Mouse (Mus musculus): ENCODE data around the gene Akap11.

Gene Akap11

DNA sequence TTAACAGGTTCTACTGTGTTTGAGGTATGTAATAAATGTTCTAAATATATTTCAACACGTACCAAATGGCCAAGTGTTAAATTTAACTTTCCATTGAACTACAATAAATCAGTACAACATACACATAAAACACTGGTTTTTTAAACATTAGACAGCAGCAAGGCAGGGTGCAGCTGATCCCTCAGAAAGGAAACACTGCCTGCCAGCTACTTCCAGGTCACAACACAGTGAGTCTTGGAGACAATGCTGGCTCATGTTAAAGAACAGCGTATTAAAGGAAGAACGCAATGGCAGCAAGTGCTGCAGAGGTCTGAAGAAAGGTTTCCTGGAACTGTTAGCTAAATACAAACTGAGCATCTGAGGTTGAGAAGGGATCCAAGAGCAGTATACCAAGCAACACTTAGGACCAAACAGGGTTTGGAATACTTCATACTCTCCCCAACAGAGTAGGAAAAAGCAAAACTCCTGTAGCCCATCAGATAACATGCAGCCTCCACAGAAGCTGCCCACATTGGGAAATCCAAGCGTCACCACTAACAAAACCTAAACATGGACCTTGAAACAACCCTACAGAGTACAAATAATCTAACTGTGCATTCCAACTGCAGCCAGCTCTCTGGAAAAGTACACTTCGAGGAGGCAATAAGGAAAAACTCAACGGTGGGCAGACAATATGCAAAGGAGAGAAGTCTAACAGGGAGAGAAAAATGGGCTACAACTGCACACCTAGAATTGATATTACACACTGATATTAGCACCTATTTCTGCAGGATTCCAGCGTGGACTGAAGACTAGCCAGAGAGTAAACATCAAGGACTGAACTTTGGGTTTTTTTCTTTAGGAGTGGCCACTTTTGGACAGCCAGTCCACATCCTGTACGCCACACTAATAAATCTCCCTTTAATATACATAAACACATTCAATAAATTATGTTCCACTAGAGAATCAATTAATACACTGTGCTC is 7.9 kb downstream of the Akap11 start:
- no peak for DNase-seq (ENCODE audit: low spot score)

DNA sequence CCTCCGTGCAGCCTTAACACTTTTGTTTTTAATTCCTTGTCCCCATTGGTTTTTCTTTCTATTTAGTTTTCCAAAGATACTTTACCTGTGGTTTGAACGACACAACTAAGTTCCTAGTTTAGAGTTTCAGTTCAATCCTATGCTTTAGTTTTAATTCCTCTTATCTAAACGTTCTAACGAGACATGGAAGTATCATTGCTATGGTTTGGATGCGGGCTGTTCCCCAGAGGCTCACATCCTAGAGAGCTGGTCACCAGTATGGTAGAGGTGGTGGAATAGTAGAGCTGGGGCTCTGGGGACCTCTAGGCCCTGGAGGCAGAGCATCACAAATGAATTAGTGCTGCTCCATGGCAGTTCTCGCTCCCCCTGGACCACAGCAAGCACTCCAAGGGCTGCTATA is 9.7 kb downstream of the Akap11 start:
- DNase-seq (ENCODE audit: low spot score) = no peak

DNA sequence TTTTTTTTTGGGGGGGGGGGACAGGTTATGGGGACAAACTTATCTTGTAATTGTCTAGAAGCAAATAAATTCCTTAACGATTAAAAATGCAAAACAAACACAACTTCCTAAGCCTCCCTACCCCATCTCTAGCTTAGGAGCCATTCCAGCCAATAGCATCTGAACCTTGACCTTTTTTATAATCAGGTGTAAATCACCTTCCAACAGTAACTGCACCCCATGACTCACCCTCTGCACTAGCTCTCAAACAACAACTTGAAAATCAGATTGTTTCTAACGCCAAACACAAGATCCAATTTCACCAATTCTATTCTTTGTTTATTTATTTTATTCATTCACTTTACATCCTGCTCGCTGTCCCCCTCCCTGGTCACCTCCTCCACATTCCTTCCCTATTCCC is 10.1 kb downstream of the Akap11 start:
- no peak for DNase-seq (ENCODE audit: low spot score)

DNA sequence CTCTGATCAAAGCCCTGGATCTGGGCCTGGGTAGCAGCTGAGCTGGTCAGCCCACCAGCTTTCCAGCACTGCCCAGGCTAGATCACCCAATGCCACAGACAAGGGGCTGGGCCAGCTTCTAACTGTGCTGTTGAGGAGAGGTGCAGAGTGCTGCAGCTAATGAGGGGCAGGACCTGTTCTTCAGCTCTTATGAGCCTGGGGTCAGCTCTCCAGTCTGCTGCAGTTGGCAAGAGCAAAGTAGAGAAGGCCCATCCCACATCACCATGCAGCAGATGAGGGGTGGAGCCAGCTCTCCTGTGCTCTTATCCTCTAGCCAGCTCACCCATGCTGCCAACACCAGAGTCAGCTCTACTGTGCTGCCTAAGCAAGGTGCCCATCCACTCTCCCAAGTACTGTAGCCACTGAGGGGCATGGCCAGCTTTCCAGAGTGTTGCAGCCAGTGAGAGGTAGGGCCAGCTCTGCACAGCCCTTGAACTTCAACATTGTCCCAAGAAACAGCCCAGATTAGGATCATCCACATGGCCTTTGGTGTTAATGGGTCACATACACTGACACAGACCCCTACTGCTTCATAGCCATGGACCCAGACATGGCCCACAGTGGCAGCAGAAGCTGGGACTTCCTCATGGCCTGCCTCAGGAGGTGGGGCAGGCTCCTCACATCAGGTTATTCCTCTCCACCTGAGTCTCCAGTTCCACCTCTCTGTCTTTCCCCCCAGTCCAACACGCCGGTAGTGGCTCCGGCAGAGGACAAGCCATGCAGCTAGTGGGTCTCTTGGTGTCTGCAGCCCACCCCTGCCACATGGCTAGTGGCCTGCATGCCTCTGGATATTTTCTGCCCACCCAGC is 10.8 kb downstream of the Akap11 start:
- no peak for DNase-seq (ENCODE audit: low spot score)

DNA sequence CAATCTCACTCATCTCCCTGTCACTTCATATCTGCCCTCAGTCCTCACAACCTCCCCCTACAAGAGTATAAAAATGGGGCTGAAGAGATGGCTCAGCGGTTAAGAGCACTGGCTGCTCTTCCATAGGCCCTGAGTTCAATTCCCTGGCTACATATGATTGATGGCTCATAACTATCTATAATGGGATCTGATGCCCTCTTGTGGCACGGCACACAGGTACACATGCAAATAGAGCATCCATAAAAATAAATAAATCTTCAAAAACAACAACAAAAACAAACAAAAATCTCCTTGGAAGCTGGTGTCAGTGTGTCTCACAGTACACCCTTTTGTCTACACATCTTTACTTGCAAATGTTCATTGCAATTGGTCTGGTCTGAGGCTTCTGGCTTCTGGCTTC is 11.5 kb downstream of the Akap11 start:
- no peak for DNase-seq (ENCODE audit: low spot score)

DNA sequence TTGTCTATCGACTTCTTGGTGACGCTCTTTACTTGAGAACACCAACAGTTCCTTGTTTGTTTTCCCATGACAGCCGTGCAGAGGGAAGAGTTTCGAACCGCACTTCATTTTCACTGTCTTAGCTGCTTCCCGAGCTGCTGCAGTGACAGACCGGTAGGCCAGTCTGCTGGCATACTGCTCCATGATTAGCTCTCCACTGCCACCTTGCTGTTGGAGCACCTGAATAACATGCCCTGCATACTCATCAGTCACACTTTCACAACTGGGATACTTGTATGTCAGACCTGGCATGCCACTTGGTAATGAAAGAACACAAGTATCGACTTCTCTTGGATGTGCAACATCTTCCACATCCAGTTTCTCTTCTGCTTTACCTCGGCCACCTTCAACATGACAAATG is 25.9 kb downstream of the Akap11 start:
- DNase-seq (ENCODE audit: low spot score) = no peak

DNA sequence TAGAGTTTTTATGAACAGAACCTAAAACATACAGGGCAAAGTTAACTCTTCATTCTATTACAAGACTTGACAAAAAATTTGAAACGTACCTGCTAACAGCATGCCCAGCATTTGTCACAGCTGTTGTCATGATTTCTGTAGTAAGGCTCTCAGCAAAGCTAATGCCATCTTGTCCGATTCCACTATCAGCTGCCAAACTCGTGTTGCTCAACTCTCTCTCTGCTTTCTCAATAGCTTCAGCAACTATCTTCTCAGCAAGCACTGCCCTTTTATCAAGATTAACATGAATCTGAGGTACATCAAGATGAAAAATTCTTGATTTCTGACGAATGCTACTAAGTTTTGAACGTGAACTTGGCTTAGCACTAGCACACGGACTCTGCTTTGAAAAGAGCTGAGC is 26.8 kb downstream of the Akap11 start:
- no peak for DNase-seq (ENCODE audit: low spot score)

DNA sequence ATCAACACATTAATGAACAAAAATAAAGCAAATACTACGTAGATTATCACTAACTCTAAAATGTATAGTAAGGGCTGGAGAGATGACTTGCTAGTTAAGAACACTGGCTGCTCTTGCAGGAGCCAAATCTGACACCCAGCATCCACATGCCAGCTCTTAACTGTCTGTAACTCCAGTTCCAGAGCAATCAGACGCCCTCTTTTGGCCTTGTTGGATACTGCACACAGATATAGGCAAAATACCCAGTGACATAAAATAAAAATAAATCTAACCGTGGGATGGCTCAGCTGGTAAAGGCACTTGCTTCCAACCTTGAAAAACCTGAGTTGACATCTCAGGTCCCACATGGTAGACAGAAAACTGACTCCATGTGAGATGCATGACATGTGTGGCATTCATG is 36.0 kb downstream of the Akap11 start:
- no peak for DNase-seq (ENCODE audit: low spot score)

DNA sequence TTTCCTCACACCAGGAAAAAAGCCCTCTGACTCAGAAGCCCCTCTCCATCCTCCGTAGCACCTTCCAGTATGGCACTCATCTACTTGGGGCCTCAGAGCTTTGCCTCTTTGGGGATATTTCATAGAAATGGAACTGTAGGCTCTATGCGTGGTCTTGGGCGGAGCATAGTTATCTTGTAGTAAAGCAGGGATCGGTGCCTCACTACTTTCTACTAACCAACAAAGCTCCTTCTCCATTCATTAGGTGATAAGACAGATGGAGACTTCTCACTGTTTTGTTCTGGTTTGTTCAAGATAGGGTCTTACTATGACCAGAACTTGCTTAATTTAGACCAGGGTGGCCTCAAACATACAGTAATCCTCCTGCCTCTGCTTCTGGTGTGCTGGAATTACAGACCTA is 39.9 kb downstream of the Akap11 start:
- no peak for DNase-seq (ENCODE audit: low spot score)

DNA sequence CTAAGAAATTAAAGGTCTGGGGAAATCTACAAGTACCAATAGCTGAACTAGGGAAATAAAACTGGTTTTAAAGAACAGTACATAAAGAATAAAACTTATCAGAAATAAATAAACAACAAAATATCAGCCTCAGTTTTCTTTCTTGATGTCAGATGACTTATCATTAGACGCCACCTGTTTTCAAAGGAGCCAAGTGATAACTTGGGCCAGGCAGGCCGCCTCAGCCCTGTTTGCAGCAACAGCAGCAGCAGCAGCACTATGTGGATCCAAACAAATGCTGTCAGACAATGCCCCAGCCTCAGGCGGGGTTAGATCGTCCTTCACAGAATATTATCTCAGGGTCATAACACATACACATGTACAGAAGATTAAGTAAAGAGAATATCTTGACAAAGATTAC is 41.4 kb downstream of the Akap11 start:
- DNase-seq (ENCODE audit: low spot score) = no peak

DNA sequence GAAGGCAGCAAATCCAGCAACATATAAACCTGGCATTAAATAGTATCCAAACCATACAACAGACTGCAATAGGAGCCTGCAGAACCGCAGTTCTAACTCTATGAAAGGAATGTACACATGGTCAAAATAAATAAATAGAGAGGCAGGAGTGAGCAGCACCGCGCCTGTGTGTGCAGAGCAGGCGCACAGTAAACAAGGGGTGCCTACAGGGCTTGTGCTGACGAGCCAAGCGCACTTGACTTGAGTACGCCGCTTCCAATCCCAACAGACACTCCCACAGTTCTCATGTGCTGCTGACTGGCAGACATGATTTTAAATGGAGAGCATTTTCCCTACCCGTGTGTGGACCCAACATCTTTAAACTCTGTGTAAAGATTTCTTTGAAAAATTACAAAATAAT is 44.0 kb downstream of the Akap11 start:
- DNase-seq (ENCODE audit: low spot score) = no peak

DNA sequence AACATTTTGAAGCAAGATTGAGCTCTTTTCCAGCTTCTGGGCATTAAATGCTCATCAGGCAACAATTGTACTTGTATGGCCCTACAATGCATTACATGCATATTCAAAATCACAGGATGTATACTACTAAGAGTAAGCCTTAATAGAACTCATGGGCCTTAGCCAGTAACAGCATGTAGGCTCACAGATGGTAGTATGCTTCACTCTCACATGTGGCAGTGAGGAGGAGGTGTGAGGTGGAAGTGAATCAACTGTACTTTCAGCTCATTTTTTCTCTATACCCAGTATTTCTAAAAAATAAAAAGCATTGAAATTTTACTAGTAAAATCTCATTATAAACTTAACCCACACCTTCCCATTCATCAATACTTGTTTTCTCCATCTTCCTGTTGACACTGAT is 45.2 kb downstream of the Akap11 start:
- DNase-seq (ENCODE audit: low spot score) = no peak

DNA sequence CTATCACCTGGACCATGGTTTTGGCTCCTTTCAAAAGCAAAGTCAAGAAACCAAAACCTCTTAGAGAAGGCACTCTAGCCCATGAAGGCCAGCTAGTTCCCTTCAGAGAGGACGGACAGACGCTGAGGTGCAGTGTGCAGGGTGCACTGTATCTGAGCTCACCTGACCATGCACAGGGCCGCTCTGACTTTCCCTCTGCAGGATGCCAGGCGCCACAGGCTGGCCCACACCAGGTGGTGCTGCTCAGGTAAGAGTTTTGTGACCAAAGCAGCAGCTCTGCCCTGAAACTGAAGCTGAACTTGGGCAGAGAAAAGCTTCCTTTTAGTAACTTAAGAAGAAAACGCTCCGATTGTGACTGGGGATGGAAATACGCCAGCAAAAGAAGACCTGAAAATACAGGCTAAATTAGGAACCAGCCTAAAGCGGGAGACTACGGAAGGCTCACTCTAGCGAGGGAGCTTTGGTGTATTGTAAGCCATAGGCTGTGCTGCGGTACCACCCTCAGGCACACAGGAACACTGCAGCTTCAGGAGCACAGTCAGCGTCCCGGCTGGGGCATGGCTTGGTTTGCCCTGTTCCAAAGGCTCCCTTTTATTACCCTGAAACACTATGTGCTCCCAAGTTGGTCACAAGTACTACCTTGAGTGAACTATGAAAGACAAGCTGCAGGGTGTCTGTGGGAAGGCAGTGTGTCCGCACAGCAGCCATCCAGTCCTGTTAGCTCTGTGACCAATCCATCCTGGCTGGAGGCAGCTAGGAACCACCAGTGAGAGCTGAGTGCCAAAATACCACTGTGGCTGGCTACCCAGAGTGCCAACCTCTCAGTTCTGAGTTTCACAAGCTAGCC is 54.0 kb downstream of the Akap11 start:
- DNase-seq (ENCODE audit: low spot score) = peak; percentile 13

DNA sequence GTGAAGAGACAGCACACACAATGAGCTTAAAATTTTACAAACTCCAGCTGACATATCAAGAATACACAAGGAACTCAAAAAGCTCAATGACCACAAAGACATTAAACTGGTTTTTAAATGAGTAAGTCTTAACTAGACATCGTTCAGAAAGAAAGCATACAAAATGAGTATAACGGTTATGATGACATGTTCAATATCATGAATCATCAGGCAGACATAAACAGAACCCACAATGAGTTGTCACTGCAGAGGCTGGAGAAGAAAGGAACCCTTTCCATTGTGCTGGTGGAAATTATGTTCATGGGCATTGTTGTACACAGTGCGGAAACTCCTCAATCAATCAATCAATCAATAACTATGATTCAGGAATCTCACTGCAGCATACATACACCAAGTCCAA is 62.5 kb downstream of the Akap11 start:
- no peak for DNase-seq (ENCODE audit: low spot score)

DNA sequence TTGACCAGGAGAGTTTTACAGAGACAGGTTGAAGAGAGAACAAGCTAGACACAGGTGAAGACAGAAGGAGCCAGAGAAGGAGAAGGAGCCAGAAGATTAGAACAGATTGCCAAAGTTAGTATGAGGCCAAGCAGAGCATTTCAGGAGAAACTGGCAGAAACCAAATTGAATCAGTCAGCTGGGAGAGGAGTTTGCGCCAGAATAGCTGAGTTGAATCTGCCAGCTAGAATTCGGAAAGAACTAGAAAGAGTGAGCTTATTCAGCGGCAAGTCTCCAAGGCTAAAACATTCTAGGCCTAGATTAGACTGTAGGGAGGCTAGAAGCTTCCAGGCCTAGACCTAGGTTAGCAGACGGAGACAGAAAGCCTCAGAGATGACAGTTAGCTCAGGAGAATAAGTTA is 65.9 kb downstream of the Akap11 start:
- DNase-seq (ENCODE audit: low spot score) = no peak

DNA sequence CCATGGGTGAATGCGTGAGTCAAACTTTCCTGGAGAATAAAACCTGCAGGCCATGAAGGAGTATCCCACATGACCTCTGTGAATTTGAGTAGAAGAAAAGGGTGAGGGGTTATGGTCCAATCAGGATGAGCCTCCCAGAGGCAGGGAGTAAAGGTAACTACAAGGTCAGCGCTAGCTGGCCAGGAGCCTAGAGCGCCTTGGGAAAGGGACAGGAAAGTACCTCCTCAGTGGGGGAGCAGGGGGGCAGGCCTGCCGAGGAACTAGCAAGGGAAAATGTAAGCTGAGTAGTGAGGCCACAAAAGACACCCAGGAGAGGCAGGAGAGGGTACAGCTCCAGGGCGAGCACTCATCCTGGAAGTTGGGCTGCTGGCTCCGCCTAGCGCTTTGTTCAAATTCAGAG is 67.6 kb downstream of the Akap11 start:
- no peak for DNase-seq (ENCODE audit: low spot score)

DNA sequence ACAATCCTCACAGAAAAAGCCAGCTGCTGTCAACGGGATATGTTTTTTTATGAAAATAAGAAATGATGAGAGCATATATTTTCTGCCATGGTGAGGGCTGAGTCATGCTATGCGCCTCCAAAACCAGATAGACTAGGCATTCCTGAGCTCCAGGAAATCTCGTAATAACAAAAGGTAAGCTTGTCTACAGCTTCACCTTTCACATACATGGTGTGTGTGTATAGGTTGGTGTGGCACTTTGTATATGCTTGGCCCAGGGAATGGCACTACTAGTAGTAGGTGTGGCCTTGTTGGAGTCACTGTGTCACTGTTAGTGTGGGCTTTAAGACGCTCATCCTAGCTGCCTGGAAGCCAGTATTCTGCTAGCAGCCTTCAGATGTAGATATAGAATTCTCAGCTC is 68.6 kb downstream of the Akap11 start:
- no peak for DNase-seq (ENCODE audit: low spot score)

DNA sequence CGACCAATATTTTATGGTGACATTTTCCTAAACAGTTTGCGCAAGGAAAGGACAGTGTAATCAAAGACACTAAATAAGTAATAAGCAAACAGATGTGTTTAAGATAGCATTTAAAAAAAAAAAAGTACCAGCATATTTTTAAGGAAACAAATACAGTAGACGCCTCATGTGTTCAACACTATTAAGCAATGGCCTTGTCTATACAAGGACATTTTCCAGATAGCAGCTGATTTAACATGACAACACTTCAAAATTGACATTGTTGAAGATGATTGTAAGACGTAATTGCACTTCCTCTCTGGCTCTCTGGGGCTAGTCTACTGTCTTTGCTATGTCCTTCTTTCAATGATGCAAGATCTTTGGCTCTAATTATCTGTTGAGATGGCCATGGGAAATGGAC is 72.3 kb downstream of the Akap11 start:
- no peak for DNase-seq (ENCODE audit: low spot score)

DNA sequence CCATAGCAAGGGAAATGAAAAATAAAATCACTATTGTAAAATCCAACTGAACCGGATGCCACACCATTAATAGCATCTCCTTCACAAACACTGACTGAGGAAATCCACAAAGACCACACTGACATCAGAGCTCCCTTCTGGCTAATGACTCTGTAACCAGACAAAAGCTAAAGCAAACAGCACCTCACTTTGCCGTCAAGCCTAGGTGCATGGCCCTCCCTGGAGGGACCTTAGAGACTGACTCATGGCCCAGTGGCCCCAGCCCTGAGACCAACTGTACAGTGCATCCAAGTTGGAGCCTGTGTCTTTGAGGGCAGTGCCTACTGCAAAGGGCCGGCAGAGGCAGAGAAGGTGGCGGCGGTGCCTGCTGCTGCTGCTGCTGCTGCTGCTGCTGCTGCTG is 77.5 kb downstream of the Akap11 start:
- DNase-seq (ENCODE audit: low spot score) = no peak

DNA sequence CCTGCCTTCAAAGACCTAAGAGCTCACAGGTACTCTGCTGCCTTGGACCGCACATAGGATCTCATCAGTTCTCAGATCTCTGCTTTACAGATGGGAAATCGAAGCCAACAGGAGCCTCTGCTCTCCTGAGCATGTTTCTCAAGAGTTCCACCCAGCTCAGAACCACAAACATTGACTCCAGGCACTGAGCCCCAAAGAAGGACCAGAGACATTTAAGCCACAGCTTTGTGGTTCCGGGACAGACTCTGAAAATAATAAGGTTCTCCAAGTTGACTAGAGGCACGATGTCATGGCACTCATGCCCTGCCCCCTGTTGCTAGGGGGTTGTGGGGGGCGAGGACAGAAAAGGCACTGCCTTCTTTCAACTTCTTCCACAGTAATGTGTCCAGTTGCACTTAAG is 77.9 kb downstream of the Akap11 start:
- DNase-seq (ENCODE audit: low spot score) = no peak

DNA sequence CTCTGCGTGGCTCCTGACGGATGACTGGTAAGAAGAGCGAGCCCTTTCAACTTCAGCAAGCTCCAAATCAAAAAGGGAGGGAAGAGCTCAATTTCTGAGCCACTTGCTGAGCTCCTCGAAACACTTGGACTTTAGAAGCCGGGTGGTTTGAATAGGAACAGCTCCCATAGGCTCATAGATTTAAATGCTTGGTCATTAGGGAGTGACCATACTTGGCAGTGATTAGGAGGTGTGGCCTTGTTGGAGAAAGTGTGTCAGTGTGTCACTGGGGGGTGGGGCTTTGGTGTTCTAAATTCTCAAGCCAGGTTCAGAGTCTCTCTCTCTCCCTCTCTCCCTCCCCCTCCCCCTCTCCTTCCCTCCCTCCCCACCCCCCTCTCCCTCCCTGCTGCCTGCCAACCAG is 81.6 kb downstream of the Akap11 start:
- DNase-seq (ENCODE audit: low spot score) = no peak

DNA sequence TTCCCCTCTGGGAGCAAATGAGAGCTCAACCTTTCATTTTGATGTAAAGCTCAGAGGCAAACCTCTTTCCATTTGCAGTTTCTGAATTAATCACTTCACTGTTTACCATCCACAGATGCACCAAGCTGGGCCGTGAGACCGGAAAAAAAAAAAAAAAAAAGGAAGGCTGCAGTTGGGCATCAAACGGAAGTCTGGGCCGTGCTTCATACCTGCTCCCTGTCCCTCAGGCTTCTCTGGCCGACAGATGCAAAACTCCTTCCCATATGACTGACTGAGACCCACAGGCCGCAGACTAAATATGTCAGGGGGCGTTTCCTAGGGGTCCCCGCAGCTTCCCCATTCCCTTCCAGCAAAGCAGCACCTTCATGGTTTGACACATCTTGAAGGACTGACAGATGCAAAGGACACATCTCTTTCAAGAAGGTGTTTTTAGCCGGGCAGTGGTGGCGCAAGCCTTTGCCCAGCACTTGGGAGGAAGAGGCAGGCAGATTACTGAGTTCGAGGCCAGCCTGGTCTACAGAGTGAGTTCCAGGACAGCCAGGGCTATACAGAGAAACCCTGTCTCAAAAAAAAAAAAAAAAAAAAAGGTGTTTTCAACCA is 87.7 kb downstream of the Akap11 start:
- no peak for DNase-seq (ENCODE audit: low spot score)

Data from ovary, postnatal 14 days (tissue).